Mouse (Mus musculus): ENCODE data around the gene Lima1. TPM values are rescaled to one million over a fixed set of nuclear protein-coding genes. Genes with fewer than 3 reads are reported as not detected.
A peak's percentile ranks its signal among the peaks of the same experiment; 100 is the strongest.
"Not testable (repeated sequence)": the region's sequence is repeated elsewhere in the genome, so short reads cannot be mapped to it uniquely, and the experiment has no call there.

Lima1 gene
- polyA plus RNA-seq, 1 experiment from 2014 or later, result 27.0 TPM

DNA sequence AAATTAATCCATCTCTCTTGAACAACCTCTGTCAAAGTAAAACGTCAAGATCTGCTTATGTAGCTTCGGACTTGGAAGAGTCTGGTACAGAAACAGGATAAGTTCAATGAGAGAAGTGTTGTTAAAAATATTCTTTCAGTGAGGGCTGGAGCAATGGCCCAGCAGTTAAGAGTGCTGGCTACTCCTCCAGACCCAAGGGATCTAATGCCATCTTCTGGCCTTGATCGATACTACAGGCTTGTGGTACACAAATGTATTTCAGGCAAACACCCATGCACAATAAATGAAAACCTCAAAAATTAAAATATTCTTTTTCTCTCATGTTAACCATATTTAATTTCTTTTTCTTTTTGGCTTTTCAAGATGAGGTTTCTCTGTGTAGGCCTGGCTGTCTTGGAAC is 79.2 kb downstream of the Lima1 start:
- Histone ChIP-seq H3K4me3 (ENCODE audit: low read depth, low read length) (no peak overlapping the region), H3K9me3 (replicated peaks; ENCODE audit: control insufficient read depth, low read length) (no peaks in the 10 kb centered on the region), H3K9ac (ENCODE audit: low read length) (no peak overlapping the region), H3K36me3 (ENCODE audit: control insufficient read depth, insufficient read depth, low read length) (peaks cover 16% of the 10 kb centered on the region), H3K27me3 (replicated peaks; ENCODE audit: control insufficient read depth, insufficient read depth, low read length) (no peaks in the 10 kb centered on the region), H3K4me2 (ENCODE audit: low read length) (no peak overlapping the region), H3K27ac (ENCODE audit: low read depth, low read length) (no peak overlapping the region), H3K4me1 (ENCODE audit: control insufficient read depth, insufficient read depth, low read length) (0 out of 2 replicates have a peak, but pooled peaks cover 3% of the 10 kb centered on the region)
- WGBS, result 94% methylated on average over 3 of the region's 3 CpGs
- DNase-seq (ENCODE audit: low spot score) (no peak), ATAC-seq (no peak)

DNA sequence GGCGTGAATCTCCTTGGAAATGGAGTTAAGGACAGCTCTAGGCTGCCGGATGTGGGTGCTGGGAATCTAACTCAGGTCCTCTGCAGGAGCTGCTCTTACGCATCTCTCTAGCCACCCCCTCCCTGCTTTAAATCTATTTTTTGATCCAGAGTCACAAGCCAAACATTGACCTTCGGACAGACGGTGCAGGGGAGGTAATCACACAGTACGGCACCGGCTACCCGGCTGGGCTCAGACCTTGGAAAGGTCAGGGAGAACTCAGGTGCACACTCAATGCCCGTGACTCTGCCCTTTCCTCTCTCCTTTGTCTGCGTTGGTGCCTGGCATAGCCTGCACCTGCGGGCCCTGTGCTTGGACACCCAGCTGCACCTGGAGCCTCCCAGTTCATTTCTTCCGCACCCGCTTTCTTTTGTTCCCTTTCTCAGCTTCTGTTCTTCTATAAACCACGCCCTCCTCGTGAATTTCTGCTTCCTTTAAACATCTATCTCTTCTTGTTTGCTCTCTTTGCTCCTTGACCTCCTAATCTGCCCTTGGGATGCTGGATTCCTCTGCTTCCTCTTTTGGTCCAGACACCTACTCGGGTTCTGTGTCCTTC is 82.9 kb downstream of the Lima1 start:
- Histone ChIP-seq H3K9me3 (replicated peaks; ENCODE audit: control insufficient read depth, low read length) (no peaks in the 10 kb centered on the region), H3K27me3 (replicated peaks; ENCODE audit: control insufficient read depth, insufficient read depth, low read length) (no peaks in the 10 kb centered on the region), H3K27ac (ENCODE audit: low read depth, low read length) (no peak overlapping the region), H3K36me3 (ENCODE audit: control insufficient read depth, insufficient read depth, low read length) (peaks cover 21% of the 10 kb centered on the region), H3K4me2 (ENCODE audit: low read length) (no peak overlapping the region), H3K4me1 (ENCODE audit: control insufficient read depth, insufficient read depth, low read length) (no peaks in the 10 kb centered on the region; the same call in 1 of the 2 replicates), H3K4me3 (ENCODE audit: low read depth, low read length) (no peak overlapping the region), H3K9ac (ENCODE audit: low read length) (no peak overlapping the region)
- WGBS, result 95% methylated on average over 16 of the region's 16 CpGs
- ATAC-seq (no peak), DNase-seq (ENCODE audit: low spot score) (no peak)

DNA sequence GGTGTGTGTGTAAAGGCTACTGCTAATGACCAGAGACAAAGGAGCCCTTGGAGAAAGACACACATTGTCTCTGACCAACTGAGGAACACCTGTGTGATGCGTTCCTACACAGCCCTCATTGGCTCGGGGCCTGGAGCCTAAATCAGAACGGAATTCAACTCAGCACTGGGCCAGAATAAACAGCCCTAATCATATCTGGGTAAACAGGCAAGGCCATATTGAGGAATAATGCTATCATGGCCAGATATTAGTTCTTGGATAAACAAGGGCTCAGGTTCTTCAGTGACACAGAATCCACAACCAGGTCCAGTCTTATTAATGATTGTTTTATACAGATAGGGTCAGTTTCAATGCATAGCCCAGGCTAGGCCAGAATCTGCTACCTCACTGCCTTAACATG is 84.3 kb downstream of the Lima1 start:
- 87% methylated on average over 3 of the region's 3 CpGs for WGBS
- Histone ChIP-seq H3K27me3 (replicated peaks; ENCODE audit: control insufficient read depth, insufficient read depth, low read length) (no peaks in the 10 kb centered on the region), H3K27ac (ENCODE audit: low read depth, low read length) (no peak overlapping the region), H3K4me1 (ENCODE audit: control insufficient read depth, insufficient read depth, low read length) (no peaks in the 10 kb centered on the region; the same call in 1 of the 2 replicates), H3K4me2 (ENCODE audit: low read length) (no peak overlapping the region), H3K9ac (ENCODE audit: low read length) (no peak overlapping the region), H3K36me3 (ENCODE audit: control insufficient read depth, insufficient read depth, low read length) (peaks cover 23% of the 10 kb centered on the region), H3K9me3 (replicated peaks; ENCODE audit: control insufficient read depth, low read length) (no peaks in the 10 kb centered on the region), H3K4me3 (ENCODE audit: low read depth, low read length) (no peak overlapping the region)
- ATAC-seq, result no peak
- DNase-seq (ENCODE audit: low spot score), result no peak

DNA sequence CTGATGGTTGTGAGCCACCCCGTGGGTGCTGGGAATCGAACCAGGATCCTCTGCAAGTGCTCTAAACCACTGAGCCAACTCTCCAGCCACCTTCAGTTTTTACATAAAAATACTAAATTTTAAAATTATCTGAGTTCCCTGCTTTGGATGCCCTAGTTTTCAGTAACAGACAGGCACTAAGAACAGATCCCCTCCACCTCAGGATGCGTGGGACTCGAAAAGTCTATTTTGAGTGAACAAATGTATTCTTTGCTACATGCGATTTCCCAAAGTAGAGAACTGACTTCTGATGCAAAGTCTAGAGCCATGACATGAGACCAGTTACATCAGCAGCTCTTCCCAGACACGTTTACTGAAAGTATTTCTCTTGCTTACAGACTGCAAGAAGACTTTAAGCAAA is 84.8 kb downstream of the Lima1 start:
- H3K27ac ChIP-seq (ENCODE audit: low read depth, low read length), result no peak overlapping the region
- no peaks in the 10 kb centered on the region; the same call in 1 of the 2 replicates for H3K4me1 ChIP-seq (ENCODE audit: control insufficient read depth, insufficient read depth, low read length)
- peaks cover 26% of the 10 kb centered on the region for H3K36me3 ChIP-seq (ENCODE audit: control insufficient read depth, insufficient read depth, low read length)
- no peaks in the 10 kb centered on the region for H3K9me3 ChIP-seq (replicated peaks; ENCODE audit: control insufficient read depth, low read length)
- no peak overlapping the region for H3K9ac ChIP-seq (ENCODE audit: low read length)
- DNase-seq (ENCODE audit: low spot score) (no peak), ATAC-seq (no peak)
- no peak overlapping the region for H3K4me3 ChIP-seq (ENCODE audit: low read depth, low read length)
- 93% methylated on average over 6 of the region's 6 CpGs for WGBS
- no peak overlapping the region for H3K4me2 ChIP-seq (ENCODE audit: low read length)
- no peaks in the 10 kb centered on the region for H3K27me3 ChIP-seq (replicated peaks; ENCODE audit: control insufficient read depth, insufficient read depth, low read length)

DNA sequence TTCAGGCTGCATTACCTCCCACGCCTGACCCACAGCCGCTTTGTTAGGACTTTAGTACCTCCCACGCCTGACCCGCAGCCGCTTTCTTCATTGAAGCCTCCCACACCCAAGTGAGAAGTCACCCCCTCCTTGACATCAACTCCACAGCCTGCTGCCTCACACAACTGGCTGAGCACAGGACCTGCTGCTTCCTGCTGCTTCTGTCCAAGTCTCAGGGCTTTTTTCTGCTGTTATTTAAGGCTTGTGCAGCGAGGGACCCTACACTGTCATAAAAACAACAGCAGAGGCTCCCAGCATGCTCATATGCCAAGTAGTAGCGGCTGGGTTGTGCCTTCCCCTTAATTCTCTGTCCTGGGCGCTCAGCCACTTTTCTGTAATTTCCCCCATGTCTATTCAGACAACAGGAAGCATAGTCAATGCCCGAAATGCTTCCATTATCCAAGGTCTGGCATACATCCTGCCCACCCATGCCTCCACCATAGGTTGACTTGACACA is 87.6 kb downstream of the Lima1 start:
- H3K4me3 ChIP-seq (ENCODE audit: low read depth, low read length), result no peak overlapping the region
- no peak overlapping the region for H3K9ac ChIP-seq (ENCODE audit: low read length)
- H3K36me3 ChIP-seq (ENCODE audit: control insufficient read depth, insufficient read depth, low read length), result peaks cover 35% of the 10 kb centered on the region
- no peaks in the 10 kb centered on the region for H3K9me3 ChIP-seq (replicated peaks; ENCODE audit: control insufficient read depth, low read length)
- ATAC-seq, result peak; percentile 48; the same call in 1 of the 2 replicates
- no peak overlapping the region for H3K4me2 ChIP-seq (ENCODE audit: low read length)
- WGBS, result 61% methylated on average over 9 of the region's 9 CpGs
- peak; percentile 70 for DNase-seq (ENCODE audit: low spot score)
- peak overlapping the region; percentile 34; the same call in 1 of the 2 replicates for H3K27ac ChIP-seq (ENCODE audit: low read depth, low read length)
- no peaks in the 10 kb centered on the region; the same call in 1 of the 2 replicates for H3K4me1 ChIP-seq (ENCODE audit: control insufficient read depth, insufficient read depth, low read length)
- H3K27me3 ChIP-seq (replicated peaks; ENCODE audit: control insufficient read depth, insufficient read depth, low read length), result no peaks in the 10 kb centered on the region

DNA sequence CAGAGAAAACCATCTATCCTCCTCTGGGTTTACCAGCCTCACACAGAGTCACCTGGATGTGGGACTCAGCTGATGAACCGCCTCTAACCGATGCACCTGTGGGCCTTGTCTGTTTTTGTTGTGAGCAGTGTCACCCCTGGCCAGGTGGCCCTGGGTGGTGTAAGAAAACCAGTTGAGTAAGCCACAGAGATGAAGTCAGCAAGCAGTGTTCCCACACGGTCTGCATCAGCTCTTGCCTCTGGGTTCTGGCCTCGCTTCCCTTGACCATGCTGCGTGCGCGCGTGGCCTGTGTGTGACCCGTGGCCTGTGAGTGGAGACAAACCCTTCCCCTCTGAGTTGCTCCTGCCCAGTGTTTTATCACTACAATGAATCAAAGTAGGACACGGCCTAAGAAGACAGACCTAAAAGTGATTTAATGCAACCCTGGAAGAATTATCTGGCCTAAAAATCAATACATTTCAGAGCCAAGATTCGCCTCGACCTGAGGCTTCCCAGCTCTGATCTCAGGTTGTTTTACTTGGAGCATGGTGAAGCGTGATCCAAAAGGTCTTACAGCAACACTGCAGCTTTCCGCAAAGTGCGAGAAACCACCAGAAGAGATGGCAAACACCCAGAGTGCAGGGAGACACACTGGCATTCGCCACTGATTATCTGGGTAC is 96.5 kb downstream of the Lima1 start:
- Histone ChIP-seq H3K36me3 (ENCODE audit: control insufficient read depth, insufficient read depth, low read length) (peaks cover 34% of the 10 kb centered on the region), H3K4me1 (ENCODE audit: control insufficient read depth, insufficient read depth, low read length) (no peaks in the 10 kb centered on the region), H3K27me3 (replicated peaks; ENCODE audit: control insufficient read depth, insufficient read depth, low read length) (no peaks in the 10 kb centered on the region), H3K27ac (ENCODE audit: low read depth, low read length) (no peak overlapping the region), H3K9ac (ENCODE audit: low read length) (no peak overlapping the region), H3K4me3 (ENCODE audit: low read depth, low read length) (no peak overlapping the region), H3K4me2 (ENCODE audit: low read length) (no peak overlapping the region), H3K9me3 (replicated peaks; ENCODE audit: control insufficient read depth, low read length) (no peaks in the 10 kb centered on the region)
- 94% methylated on average over 16 of the region's 16 CpGs for WGBS
- ATAC-seq (no peak), DNase-seq (ENCODE audit: low spot score) (no peak)

DNA sequence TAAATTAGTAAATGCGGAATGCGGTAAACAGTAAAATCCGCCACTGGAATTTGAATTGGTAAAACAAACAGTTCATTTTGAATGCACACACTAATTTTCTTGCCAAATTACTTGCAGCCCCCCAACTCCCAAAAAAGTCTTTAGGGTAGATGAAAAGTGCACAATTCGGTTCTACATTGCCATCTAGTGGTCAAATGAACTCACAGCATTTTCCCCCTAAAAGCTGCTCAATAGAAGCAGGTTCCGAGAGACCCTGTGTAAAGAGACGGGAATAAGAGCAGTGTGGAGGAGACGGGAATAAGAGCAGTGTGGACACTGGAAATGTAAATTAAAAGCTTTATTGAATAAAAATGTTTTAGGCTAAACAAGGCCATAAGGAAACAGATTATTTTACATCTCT is 97.1 kb downstream of the Lima1 start:
- Histone ChIP-seq H3K36me3 (ENCODE audit: control insufficient read depth, insufficient read depth, low read length) (peaks cover 28% of the 10 kb centered on the region), H3K9me3 (replicated peaks; ENCODE audit: control insufficient read depth, low read length) (no peaks in the 10 kb centered on the region), H3K4me3 (ENCODE audit: low read depth, low read length) (no peak overlapping the region), H3K27me3 (replicated peaks; ENCODE audit: control insufficient read depth, insufficient read depth, low read length) (no peaks in the 10 kb centered on the region), H3K27ac (ENCODE audit: low read depth, low read length) (no peak overlapping the region), H3K9ac (ENCODE audit: low read length) (no peak overlapping the region), H3K4me2 (ENCODE audit: low read length) (no peak overlapping the region), H3K4me1 (ENCODE audit: control insufficient read depth, insufficient read depth, low read length) (no peaks in the 10 kb centered on the region)
- ATAC-seq (peak; percentile 44; the same call in 1 of the 2 replicates), DNase-seq (ENCODE audit: low spot score) (peak; percentile 86)
- 22% methylated on average over 7 of the region's 7 CpGs for WGBS

DNA sequence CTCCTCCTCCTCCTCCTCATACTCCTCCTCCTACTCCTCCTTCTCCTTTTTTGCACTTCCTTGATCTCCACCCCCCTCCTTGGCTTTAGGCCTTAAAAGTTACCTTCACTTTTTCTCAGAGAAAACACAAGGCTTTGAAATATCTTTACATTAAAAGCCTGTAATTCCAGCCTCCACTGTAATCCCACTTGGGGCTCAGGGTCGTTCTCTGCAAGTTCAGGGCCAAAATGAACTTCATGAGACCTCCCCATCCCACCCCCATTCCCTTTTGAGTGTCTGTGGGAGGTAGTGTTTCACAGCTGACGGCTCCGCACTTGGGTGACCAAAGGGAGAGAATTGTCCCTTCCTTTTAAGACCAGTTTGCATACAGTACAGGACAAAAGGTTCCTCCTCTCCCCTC is 102.3 kb downstream of the Lima1 start:
- no peaks in the 10 kb centered on the region for H3K27me3 ChIP-seq (replicated peaks; ENCODE audit: control insufficient read depth, insufficient read depth, low read length)
- H3K27ac ChIP-seq (ENCODE audit: low read depth, low read length), result no peak overlapping the region
- no peak overlapping the region for H3K9ac ChIP-seq (ENCODE audit: low read length)
- no peaks in the 10 kb centered on the region for H3K9me3 ChIP-seq (replicated peaks; ENCODE audit: control insufficient read depth, low read length)
- 18% methylated on average over 3 of the region's 3 CpGs for WGBS
- no peak overlapping the region for H3K4me3 ChIP-seq (ENCODE audit: low read depth, low read length)
- no peak for ATAC-seq
- H3K4me2 ChIP-seq (ENCODE audit: low read length), result peak overlapping the region; percentile 77; the same call in 1 of the 2 replicates
- H3K36me3 ChIP-seq (ENCODE audit: control insufficient read depth, insufficient read depth, low read length), result no peaks in the 10 kb centered on the region
- DNase-seq (ENCODE audit: low spot score), result no peak
- peaks cover 11% of the 10 kb centered on the region; the same call in 1 of the 2 replicates for H3K4me1 ChIP-seq (ENCODE audit: control insufficient read depth, insufficient read depth, low read length)

DNA sequence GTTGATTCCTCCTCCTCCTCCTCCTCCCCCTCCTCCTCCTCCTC is 102.6 kb downstream of the Lima1 start, which contains the start of gene Cers5:
Gene Cers5, minus strand, starts transcription at position 5 of the 44 bp plus-strand sequence.
- H3K9me3 ChIP-seq (replicated peaks; ENCODE audit: control insufficient read depth, low read length); DNase-seq (ENCODE audit: low spot score); H3K27me3 ChIP-seq (replicated peaks; ENCODE audit: control insufficient read depth, insufficient read depth, low read length); ATAC-seq; H3K36me3 ChIP-seq (ENCODE audit: control insufficient read depth, insufficient read depth, low read length): not testable (repeated sequence)
- Histone ChIP-seq H3K4me1 (ENCODE audit: control insufficient read depth, insufficient read depth, low read length) (peaks cover 11% of the 10 kb centered on the region; the same call in 1 of the 2 replicates), H3K27ac (ENCODE audit: low read depth, low read length) (peak within 1 kb of the TSS; percentile 92), H3K4me3 (ENCODE audit: low read depth, low read length) (peak within 1 kb of the TSS; percentile 79), H3K9ac (ENCODE audit: low read length) (peak within 1 kb of the TSS; percentile 91), H3K4me2 (ENCODE audit: low read length) (peak within 1 kb of the TSS; percentile 77)

Measured in forebrain, embryonic 14.5 days (tissue).